Mouse (Mus musculus) midbrain, embryonic 10.5 days (tissue): ENCODE data around the gene Kat14. TPM values are rescaled to one million over a fixed set of nuclear protein-coding genes. Genes with fewer than 3 reads are reported as not detected.
A peak's percentile ranks its signal among the peaks of the same experiment; 100 is the strongest.

Source experiments
- DNase-seq: peaks from one replicate; pipeline ENCODE4 v3.0.0-alpha.2; 2017; ENCODE audit warnings: low spot score
- H3K27ac ChIP-seq: fragments of 300-500 bp; sonication (generic); replicated peaks from 2 replicates; pipeline ENCODE4 v1.5.1; 2016; ENCODE audit warnings: mild to moderate bottlenecking
- H3K27me3 ChIP-seq: fragments of 300-500 bp; sonication (generic); 2 replicates; pipeline ENCODE4 v1.6.1; 2016; ENCODE audit warnings: low read depth, mild to moderate bottlenecking; ENCODE audit not compliant: poor library complexity, severe bottlenecking
- H3K36me3 ChIP-seq: fragments of 300-500 bp; sonication (generic); 2 replicates; pipeline ENCODE4 v1.6.1; 2016; ENCODE audit warnings: mild to moderate bottlenecking, moderate library complexity
- H3K4me1 ChIP-seq: fragments of 300-500 bp; sonication (generic); 2 replicates; pipeline ENCODE4 v1.6.1; 2016
- H3K4me3 ChIP-seq: fragments of 300-500 bp; sonication (generic); 2 replicates; pipeline ENCODE4 v1.5.1; 2016; ENCODE audit warnings: mild to moderate bottlenecking, moderate library complexity
- H3K9me3 ChIP-seq: fragments of 300-500 bp; sonication (generic); replicated peaks from 2 replicates; pipeline ENCODE4 v1.6.1; 2016; ENCODE audit warnings: mild to moderate bottlenecking
- WGBS: fragments of 180-500 bp; shearing (Covaris S2); methylation state at CpG from one replicate; pipeline ENCODE4 v1.1.7; 2016; 5-methylcytosine and 5-hydroxymethylcytosine counted together
- polyA plus RNA-seq: library from polyadenylated mRNA; unstranded; fragments of >200 nt; fragmentation: Nextera tagmentation; extraction: Ambion mirVana; gene quantifications from 2 replicates; pipeline ENCODE4 v1.2.1, GENCODE M21; 2016

Kat14 gene
- polyA plus RNA-seq, 1 experiment from 2014 or later: 60.1 TPM

- H3K4me3 ChIP-seq: no peak overlapping the region
- no peak for DNase-seq
- H3K27me3 ChIP-seq: no peaks in the 10 kb centered on the region
- H3K9me3 ChIP-seq: no peaks in the 10 kb centered on the region
- H3K36me3 ChIP-seq: no peaks in the 10 kb centered on the region
- 86% methylated on average over 10 of the region's 10 CpGs for WGBS
- no peak overlapping the region for H3K27ac ChIP-seq
- no peaks in the 10 kb centered on the region for H3K4me1 ChIP-seq
Measured at GRCm38 (mm10) chr2:144435679-144436078, 66.9 kb downstream of the Kat14 start.

GRCm38 (mm10) chr2:144438424-144438823 is 69.6 kb downstream of the Kat14 start:
- WGBS: 63% methylated on average over 4 of the region's 4 CpGs

GRCm38 (mm10) chr2:144439191-144439700 is 70.5 kb downstream of the Kat14 start:
- Histone ChIP-seq H3K4me3 (no peak overlapping the region), H3K4me1 (no peaks in the 10 kb centered on the region), H3K36me3 (no peaks in the 10 kb centered on the region), H3K9me3 (no peaks in the 10 kb centered on the region), H3K27ac (no peak overlapping the region), H3K27me3 (no peaks in the 10 kb centered on the region)
- no peak for DNase-seq
- WGBS: 74% methylated on average over 3 of the region's 3 CpGs

More at GRCm38 (mm10) chr2:144438424-144438823, 69.6 kb downstream of the Kat14 start:
- Histone ChIP-seq H3K27me3 (no peaks in the 10 kb centered on the region), H3K36me3 (no peaks in the 10 kb centered on the region), H3K4me3 (no peak overlapping the region), H3K27ac (no peak overlapping the region), H3K9me3 (no peaks in the 10 kb centered on the region), H3K4me1 (no peaks in the 10 kb centered on the region)
- no peak for DNase-seq

GRCm38 (mm10) chr2:144441386-144441915 is 72.7 kb downstream of the Kat14 start:
- H3K27ac ChIP-seq: no peak overlapping the region
- H3K9me3 ChIP-seq: no peaks in the 10 kb centered on the region
- no peak for DNase-seq
- H3K36me3 ChIP-seq: no peaks in the 10 kb centered on the region
- H3K27me3 ChIP-seq: no peaks in the 10 kb centered on the region
- WGBS: 93% methylated on average over 11 of the region's 11 CpGs
- H3K4me3 ChIP-seq: no peak overlapping the region
- no peaks in the 10 kb centered on the region for H3K4me1 ChIP-seq

GRCm38 (mm10) chr2:144446360-144446999 is 77.7 kb downstream of the Kat14 start:
- WGBS: 79% methylated on average over 7 of the region's 7 CpGs
- Histone ChIP-seq H3K27ac (no peak overlapping the region), H3K9me3 (no peaks in the 10 kb centered on the region), H3K4me1 (no peaks in the 10 kb centered on the region), H3K36me3 (no peaks in the 10 kb centered on the region), H3K27me3 (no peaks in the 10 kb centered on the region), H3K4me3 (no peak overlapping the region)
- DNase-seq: no peak

GRCm38 (mm10) chr2:144450378-144450777 is 81.6 kb downstream of the Kat14 start:
- Histone ChIP-seq H3K27me3 (peaks cover 3% of the 10 kb centered on the region; the same call in 1 of the 2 replicates), H3K36me3 (no peaks in the 10 kb centered on the region), H3K4me3 (no peak overlapping the region), H3K4me1 (no peaks in the 10 kb centered on the region), H3K27ac (no peak overlapping the region), H3K9me3 (no peaks in the 10 kb centered on the region)
- no peak for DNase-seq
- 88% methylated on average over 2 of the region's 2 CpGs for WGBS

- Histone ChIP-seq H3K4me3 (no peak overlapping the region), H3K36me3 (no peaks in the 10 kb centered on the region), H3K27me3 (peaks cover 3% of the 10 kb centered on the region; the same call in 1 of the 2 replicates), H3K9me3 (no peaks in the 10 kb centered on the region), H3K4me1 (no peaks in the 10 kb centered on the region), H3K27ac (no peak overlapping the region)
- peak; percentile 65 for DNase-seq
- WGBS: 16% methylated on average over 8 of the region's 8 CpGs
Measured at GRCm38 (mm10) chr2:144452364-144453008, 83.7 kb downstream of the Kat14 start.

Other genes starting within 250 kb of the Kat14 start
- gene Mgme1, start 98.3 kb upstream of the Kat14 start, polyA plus RNA-seq: 22.5 and 26.0 TPM in 2 replicates
- 102 and 120 TPM in 2 replicates for gene Snx5, start 98.1 kb upstream of the Kat14 start, polyA plus RNA-seq
- not detected in 2 replicates for gene Ovol2, start 36.8 kb upstream of the Kat14 start, polyA plus RNA-seq
- not detected in 2 replicates for gene Pet117, start within 50 bp of the Kat14 start, polyA plus RNA-seq
- gene Dzank1, start 158.4 kb downstream of the Kat14 start, polyA plus RNA-seq: 1.8 and 2.8 TPM in 2 replicates
- 32.8 and 34.9 TPM in 2 replicates for gene Polr3f, start 158.7 kb downstream of the Kat14 start, polyA plus RNA-seq
- gene Rbbp9, start 181.9 kb downstream of the Kat14 start, polyA plus RNA-seq: 60.4 and 66.4 TPM in 2 replicates
- 130 and 137 TPM in 2 replicates for gene Sec23b, start 187.2 kb downstream of the Kat14 start, polyA plus RNA-seq
- 31.6 and 31.9 TPM in 2 replicates for gene Smim26, start 225.1 kb downstream of the Kat14 start, polyA plus RNA-seq
- 37.6 and 38.3 TPM in 2 replicates for gene Dtd1, start 230.9 kb downstream of the Kat14 start, polyA plus RNA-seq